Mouse (Mus musculus): ENCODE results near the gene Ugt1a8.
A peak's percentile ranks its signal among the peaks of the same experiment; 100 is the strongest.

Ugt1a8 gene

GRCm38 (mm10) chr1:88235894-88236415 is 148.3 kb downstream of the Ugt1a8 start:
- no peak for DNase-seq (ENCODE audit: low read depth, low spot score)

DNA sequence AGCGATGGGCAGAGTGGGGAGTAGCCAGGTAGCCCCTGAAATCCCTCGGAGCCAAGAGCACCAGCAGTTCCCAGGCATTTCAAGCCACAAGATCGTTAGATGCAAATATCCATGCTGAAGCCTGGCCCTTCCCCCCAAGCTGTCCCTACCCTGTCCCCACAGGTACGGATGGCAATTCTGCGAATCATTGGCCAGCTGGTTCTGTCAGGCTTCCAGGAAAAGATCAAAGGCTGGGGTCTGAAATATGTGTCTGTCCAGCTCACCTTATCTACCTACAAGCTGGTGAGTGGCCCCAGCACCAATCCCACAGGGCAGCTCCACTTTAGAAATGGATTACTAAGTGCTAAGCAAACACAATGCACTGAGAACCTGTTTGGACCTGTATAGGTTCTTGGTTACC is 149.7 kb downstream of the Ugt1a8 start:
- no peak for DNase-seq (ENCODE audit: low read depth, low spot score)

DNA sequence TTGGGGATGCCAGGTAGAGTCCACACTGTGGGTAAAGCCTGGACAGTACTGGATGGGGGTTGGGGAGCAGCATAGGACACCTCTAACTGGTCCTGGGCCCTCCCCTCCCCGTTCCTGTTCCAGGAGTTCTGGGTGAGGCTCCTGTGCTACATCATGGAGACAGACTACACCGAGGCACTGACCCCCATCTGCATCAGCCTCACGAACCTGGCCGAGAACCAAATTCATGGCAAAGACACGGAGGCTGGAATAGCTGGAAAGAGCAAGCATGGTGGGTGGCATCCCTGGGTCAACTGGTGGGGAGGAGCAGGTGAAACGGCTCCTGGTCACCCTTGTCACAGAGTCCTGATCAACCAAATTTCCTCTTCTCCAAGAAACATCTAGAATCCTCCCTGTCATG is 151.2 kb downstream of the Ugt1a8 start:
- DNase-seq (ENCODE audit: low read depth, low spot score): no peak

GRCm38 (mm10) chr1:88240072-88240471 is 152.5 kb downstream of the Ugt1a8 start:
- no peak for DNase-seq (ENCODE audit: low read depth, low spot score)

GRCm38 (mm10) chr1:88240579-88240978 is 153.0 kb downstream of the Ugt1a8 start:
- no peak for DNase-seq (ENCODE audit: low read depth, low spot score)

- no peak for DNase-seq (ENCODE audit: low read depth, low spot score)
Measured at GRCm38 (mm10) chr1:88243861-88244260, 156.2 kb downstream of the Ugt1a8 start.

DNA sequence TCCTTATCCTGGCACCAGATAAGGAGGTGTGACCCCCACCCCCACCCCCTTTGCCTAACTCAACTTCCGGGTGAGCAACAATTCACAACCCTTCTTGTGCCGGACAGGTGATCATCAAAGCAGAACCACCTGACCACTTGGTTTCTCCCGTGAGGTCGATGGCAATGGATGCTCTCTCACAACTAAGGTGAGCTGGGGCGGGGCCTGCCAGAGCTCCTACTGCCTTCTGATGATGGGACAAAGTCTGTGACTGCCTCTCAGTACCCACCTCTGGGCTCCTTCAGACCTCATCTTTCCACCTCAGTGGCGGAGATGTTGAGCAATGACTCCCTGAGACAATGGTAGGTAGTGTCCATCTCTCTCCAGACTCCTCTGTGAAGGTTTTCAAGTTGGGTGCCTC is 158.3 kb downstream of the Ugt1a8 start:
- DNase-seq (ENCODE audit: low read depth, low spot score): no peak

GRCm38 (mm10) chr1:88246386-88246785 is 158.8 kb downstream of the Ugt1a8 start:
- DNase-seq (ENCODE audit: low read depth, low spot score): no peak

DNA sequence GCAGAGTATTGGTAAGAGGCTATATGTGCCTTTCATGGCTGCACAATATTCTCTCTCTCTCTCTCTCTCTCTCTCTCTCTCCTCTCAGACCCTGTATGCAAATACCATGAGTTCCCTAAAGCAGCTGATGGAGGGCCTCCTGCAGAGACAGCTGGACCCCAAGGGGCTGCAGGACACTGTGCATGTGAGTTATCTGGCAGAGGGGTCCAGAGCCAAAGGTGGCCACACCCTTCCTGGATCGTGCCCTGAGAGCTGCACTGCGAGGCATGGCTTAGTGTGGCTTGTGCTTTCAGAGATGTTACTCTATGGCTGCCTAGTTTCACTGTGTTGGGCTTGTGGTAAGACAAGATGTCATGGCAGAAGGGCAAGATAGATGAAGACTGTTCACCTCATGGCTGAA is 160.0 kb downstream of the Ugt1a8 start:
- DNase-seq (ENCODE audit: low read depth, low spot score): no peak

- no peak for DNase-seq (ENCODE audit: low read depth, low spot score)
Measured at GRCm38 (mm10) chr1:88248658-88249057, 161.0 kb downstream of the Ugt1a8 start.

DNA sequence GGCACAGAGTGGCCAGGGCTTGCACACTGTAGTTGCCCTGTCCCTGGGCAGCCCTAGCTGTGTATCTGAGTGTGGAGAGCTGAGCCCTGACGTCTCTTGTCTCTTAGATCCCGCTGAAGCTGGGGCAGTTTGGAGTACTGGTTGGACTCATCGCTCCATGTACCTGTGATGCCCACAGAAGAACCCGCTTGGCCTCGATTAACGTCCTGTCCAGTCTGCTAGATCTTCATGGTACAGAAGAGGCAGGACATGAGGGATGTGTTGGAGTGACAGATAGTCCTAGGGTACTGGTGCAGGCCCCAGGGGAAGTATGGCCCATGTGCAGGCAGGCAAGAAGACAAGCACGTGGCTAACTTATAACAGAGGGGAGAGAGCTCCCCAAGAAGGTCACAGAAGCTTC is 162.0 kb downstream of the Ugt1a8 start:
- DNase-seq (ENCODE audit: low read depth, low spot score): no peak

- no peak for DNase-seq (ENCODE audit: low read depth, low spot score)
Measured at GRCm38 (mm10) chr1:88250023-88250422, 162.4 kb downstream of the Ugt1a8 start.

DNA sequence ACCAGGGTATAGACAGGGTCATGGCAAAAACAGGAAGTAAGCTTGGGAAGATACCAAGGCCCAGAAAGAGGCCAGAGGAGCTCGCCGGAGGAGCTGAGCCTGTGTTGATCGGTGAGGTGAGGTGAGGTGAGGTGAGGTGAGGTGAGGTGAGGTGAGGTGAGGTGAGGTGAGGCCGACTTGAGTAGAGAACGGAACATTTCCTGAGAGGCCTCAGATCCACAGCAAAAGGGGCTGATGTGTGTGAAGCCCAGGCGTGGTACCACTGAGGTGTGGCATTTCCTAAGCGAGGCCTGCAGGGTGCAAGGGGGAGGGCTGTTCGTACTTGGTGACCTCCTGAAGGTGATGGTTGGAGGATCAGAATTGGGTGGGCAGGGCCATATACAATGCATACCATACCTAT is 165.5 kb downstream of the Ugt1a8 start:
- DNase-seq (ENCODE audit: low read depth, low spot score): no peak

- DNase-seq (ENCODE audit: low read depth, low spot score): no peak
Measured at GRCm38 (mm10) chr1:88253540-88253939, 165.9 kb downstream of the Ugt1a8 start.

GRCm38 (mm10) chr1:88254793-88255465 is 167.3 kb downstream of the Ugt1a8 start:
- no peak for DNase-seq (ENCODE audit: low read depth, low spot score)

DNA sequence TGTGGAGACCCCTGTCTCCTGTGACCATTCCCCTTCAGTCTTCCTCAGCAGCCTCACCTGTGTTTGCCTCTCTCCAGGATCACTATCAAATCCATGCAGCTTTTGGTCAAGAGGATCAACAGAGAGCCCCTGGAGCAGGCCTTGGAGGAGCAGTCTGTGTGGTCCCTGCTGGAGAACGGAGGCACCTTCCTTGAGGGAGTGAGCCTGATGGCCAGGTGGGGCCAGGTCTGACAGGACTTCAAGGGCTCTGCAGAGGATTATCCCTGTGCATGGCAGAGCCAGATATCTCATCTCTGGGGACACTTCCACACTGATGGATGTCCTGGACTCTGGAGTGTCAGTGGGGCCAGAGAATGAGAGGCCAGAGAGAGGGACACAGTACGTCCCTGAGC is 167.8 kb downstream of the Ugt1a8 start:
- no peak for DNase-seq (ENCODE audit: low read depth, low spot score)

DNA sequence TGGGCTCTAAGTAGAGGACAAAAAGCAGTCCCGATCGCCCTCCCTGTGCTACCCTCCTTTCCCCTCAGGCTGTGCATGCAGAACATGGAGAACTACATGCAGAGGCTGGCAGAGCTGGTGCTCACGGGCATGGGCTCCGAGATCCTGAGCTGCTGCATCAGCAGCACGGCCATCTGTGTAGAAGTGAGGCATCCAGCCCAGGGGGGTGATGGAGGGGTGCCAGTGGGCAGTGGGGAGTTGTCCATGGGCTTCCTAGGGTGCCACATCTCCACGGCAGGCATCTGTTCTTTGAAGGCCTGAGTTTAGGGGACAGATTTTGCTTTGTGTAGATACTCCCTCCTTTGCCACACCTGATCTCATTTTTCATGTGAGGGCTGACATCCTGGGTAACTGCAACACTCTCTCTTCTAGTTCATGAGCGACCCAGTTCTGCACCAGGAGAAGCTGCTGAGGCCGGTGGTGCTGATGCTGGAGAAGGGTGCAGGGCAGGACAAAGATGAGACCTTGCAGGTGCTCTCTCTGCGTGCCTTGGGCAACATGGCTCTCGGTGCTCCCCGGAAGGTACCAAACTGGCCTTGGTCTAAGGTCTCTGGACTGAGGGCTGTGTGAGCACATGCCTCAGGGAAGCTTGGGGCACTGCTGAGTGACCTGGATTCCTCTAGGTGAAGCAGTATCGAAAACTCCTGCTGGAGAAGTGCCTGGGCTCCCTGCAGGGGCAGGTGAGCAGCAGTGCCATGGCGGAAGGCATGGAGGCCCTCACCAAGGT is 168.6 kb downstream of the Ugt1a8 start:
- no peak for DNase-seq (ENCODE audit: low read depth, low spot score)

DNA sequence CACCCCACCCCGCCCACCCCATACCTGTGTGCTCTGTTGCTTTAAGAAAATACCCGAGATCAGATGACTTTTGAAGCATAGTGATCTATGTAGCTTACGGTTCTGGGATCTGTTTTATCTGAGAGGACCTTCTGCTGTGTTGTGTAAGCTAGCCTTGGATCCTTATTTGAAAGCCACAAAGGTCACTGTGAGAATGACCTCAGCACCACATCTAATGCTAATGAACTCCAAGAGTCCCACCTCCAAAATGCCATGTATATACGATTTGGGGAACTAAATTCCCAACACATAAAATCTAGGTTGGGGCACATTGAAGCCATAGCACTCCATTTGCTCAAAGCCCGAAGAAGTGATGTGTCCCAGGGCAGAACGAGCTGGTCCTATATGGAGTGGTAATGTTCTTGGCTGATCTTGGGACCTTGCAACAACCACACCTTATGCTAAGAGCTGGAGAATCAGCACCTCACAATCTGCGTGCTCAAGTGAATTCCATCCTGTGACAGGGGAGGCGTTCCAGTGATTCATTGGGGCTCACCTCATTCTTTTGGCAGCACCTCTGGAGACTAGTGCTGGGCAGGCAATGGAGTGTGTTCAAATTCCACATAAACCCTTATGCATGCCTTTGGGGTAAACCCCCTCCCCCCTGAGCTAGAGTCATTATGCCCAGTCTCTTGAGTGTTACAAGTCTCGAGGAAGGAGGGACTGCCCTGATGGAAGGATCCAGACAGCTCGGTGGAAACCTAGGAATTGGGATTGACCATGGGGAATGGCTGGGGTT is 169.5 kb downstream of the Ugt1a8 start:
- DNase-seq (ENCODE audit: low read depth, low spot score): peak; percentile 42

- DNase-seq (ENCODE audit: low read depth, low spot score): no peak
Measured at GRCm38 (mm10) chr1:88257681-88258080, 170.1 kb downstream of the Ugt1a8 start.

GRCm38 (mm10) chr1:88258361-88258760 is 170.7 kb downstream of the Ugt1a8 start:
- DNase-seq (ENCODE audit: low read depth, low spot score): no peak

DNA sequence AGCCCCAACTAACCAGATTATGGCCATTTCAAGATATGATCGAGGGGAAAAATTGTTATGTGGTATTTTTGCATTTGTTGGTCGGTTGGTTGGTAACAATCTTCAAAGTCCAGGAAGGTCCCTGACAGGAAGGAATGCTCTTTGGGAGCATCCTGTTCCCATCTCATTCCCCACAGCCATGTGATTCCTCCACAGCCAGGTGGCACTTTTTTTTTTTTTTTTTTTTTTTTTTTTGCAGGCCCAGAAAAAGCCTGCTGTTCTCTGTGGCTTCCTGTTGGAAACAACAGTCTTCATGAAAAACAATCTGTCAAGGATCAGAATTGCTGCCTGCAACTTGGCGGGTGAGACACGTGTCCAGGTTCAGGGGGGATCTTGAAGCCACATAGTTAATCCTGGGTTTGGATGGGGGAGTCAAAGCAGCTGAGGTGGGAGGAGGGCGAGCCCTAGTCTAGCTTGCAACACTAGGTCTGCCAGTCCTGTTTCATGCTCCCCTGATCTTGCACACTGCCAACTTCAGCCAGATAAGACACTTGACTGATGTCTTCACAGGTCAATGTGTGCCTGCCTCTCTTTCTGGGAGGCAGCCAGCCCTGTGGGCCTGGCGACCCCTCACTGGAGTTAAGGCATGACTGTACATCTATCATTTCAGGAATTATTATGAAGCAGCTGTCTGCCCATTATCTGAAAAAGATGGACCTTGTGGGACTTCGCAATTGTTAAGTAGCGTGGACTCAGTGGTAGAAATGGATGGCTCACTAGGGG is 171.4 kb downstream of the Ugt1a8 start:
- DNase-seq (ENCODE audit: low read depth, low spot score): no peak

GRCm38 (mm10) chr1:88259643-88260024 is 172.0 kb downstream of the Ugt1a8 start:
- no peak for DNase-seq (ENCODE audit: low read depth, low spot score)

Data from ZHBTc4 (cell line).